Mouse (Mus musculus) adrenal gland, adult 10 weeks (tissue): Measurements from ENCODE around the gene Ccdc180. TPM values are rescaled to one million over a fixed set of nuclear protein-coding genes. Genes with fewer than 3 reads are reported as not detected.

Experiments
- polyA plus RNA-seq: library from polyadenylated mRNA; stranded (reverse); fragments of 350-450 nt; fragmentation: Illumina TruSeq; extraction: RNeasy Lipid Tissue Mini Kit (QIAGEN cat#74804); gene quantifications from one replicate; pipeline ENCODE4 v1.2.3, GENCODE M21; 2014; ENCODE audit warnings: low read depth, low replicate concordance

Ccdc180 gene
- 0.41 TPM for polyA plus RNA-seq

GRCm38 (mm10) chr4:45890066-45890761 is at the start of gene Ccdc180:
Gene Ccdc180, plus strand, starts transcription at chr4:45890303.

GRCm38 (mm10) chr4:45848109-45848824 is 41.8 kb upstream of the Ccdc180 start, which contains the start of gene Stra6l:
Gene Stra6l, plus strand, starts transcription at chr4:45848664.

GRCm38 (mm10) chr4:45964771-45965439 is 74.8 kb downstream of the Ccdc180 start, which contains the start of gene Tdrd7:
Gene Tdrd7, plus strand, starts transcription at chr4:45965334.

Other genes starting within 250 kb of the Ccdc180 start
- 5.4 TPM for gene Aldh1b1, start 91.3 kb upstream of the Ccdc180 start, polyA plus RNA-seq
- gene Igfbpl1, start 63.4 kb upstream of the Ccdc180 start, polyA plus RNA-seq, result not detected
- 0.17 TPM for gene Stra6l, start 41.6 kb upstream of the Ccdc180 start, polyA plus RNA-seq
- gene Tdrd7, start 75.0 kb downstream of the Ccdc180 start, polyA plus RNA-seq, result 47.0 TPM
- 7.9 TPM for gene Tmod1, start 148.6 kb downstream of the Ccdc180 start, polyA plus RNA-seq
- gene Ncbp1, start 248.3 kb downstream of the Ccdc180 start, polyA plus RNA-seq, result 70.9 TPM
- 33.0 TPM for gene Tstd2, start 248.4 kb downstream of the Ccdc180 start, polyA plus RNA-seq